Mouse (Mus musculus): ENCODE data around the gene Abcg1. TPM values are rescaled to one million over a fixed set of nuclear protein-coding genes. Genes with fewer than 3 reads are reported as not detected.

Gene Abcg1
- total and polyA plus RNA-seq, 2 experiments from 2014 or later: 9.6 to 11.3 TPM

DNA sequence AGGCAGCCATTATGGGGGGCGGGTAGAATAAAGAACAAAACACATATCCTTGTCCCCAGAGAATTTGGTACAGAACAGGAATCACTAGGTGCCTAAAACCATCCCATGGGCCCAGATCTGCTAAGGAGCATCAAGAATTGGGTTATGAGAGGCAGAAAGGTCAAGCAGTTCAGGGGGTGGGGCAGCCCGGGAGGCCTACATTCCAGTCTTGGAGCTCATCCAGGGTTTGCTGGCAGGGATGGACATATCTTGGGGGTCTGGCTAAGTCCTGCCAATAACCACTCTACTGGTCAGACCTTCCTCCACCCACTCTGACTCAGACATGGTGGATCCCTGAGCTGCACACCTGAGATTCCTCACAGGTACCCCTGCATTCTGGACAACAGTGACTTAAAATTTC, 37.4 kb upstream of the Abcg1 start:
- DNase-seq (ENCODE audit: low spot score) (no peak), ATAC-seq (ENCODE audit: insufficient read depth, low read depth) (no peak)
- 52% methylated on average over 2 of the region's 2 CpGs for WGBS
- peaks cover 7% of the 10 kb centered on the region; the same call in 1 of the 2 replicates for H3K4me1 ChIP-seq (ENCODE audit: control insufficient read depth, insufficient read depth)
- TF ChIP-seq CTCF (IDR thresholded peaks at IDR 0.05; ENCODE audit: low read depth): no peak
- no peak for TF ChIP-seq EP300 (IDR thresholded peaks at IDR 0.05; ENCODE audit: low read depth)
- no peak overlapping the region for H3K4me2 ChIP-seq (ENCODE audit: low read depth, low read length)
- H3K27me3 ChIP-seq (ENCODE audit: control insufficient read depth, insufficient read depth, low read length): no peaks in the 10 kb centered on the region
- no peak overlapping the region for H3K9ac ChIP-seq (replicated peaks; ENCODE audit: low read depth, low read length)
- no peak overlapping the region for H3K4me3 ChIP-seq (ENCODE audit: low read depth, low read length)
- no peak overlapping the region for H3K27ac ChIP-seq (ENCODE audit: low read depth)
- no peaks in the 10 kb centered on the region; the same call in 1 of the 2 replicates for H3K9me3 ChIP-seq (replicated peaks; ENCODE audit: control insufficient read depth, low read length)
- no peaks in the 10 kb centered on the region for H3K36me3 ChIP-seq (replicated peaks; ENCODE audit: control insufficient read depth, insufficient read depth, low read length)

GRCm38 (mm10) chr17:31021276-31021675, 36.2 kb upstream of the Abcg1 start:
- H3K27ac ChIP-seq (ENCODE audit: low read depth): no peak overlapping the region
- no peak overlapping the region for H3K9ac ChIP-seq (replicated peaks; ENCODE audit: low read depth, low read length)
- TF ChIP-seq CTCF (IDR thresholded peaks at IDR 0.05; ENCODE audit: low read depth) (no peak), EP300 (IDR thresholded peaks at IDR 0.05; ENCODE audit: low read depth) (no peak)
- H3K27me3 ChIP-seq (ENCODE audit: control insufficient read depth, insufficient read depth, low read length): no peaks in the 10 kb centered on the region
- H3K36me3 ChIP-seq (replicated peaks; ENCODE audit: control insufficient read depth, insufficient read depth, low read length): no peaks in the 10 kb centered on the region
- WGBS: 82% methylated on average over 8 of the region's 8 CpGs
- no peak for DNase-seq (ENCODE audit: low spot score)
- H3K4me2 ChIP-seq (ENCODE audit: low read depth, low read length): no peak overlapping the region
- H3K9me3 ChIP-seq (replicated peaks; ENCODE audit: control insufficient read depth, low read length): no peaks in the 10 kb centered on the region
- ATAC-seq (ENCODE audit: insufficient read depth, low read depth): no peak
- peaks cover 7% of the 10 kb centered on the region; the same call in 1 of the 2 replicates for H3K4me1 ChIP-seq (ENCODE audit: control insufficient read depth, insufficient read depth)
- H3K4me3 ChIP-seq (ENCODE audit: low read depth, low read length): no peak overlapping the region

DNA sequence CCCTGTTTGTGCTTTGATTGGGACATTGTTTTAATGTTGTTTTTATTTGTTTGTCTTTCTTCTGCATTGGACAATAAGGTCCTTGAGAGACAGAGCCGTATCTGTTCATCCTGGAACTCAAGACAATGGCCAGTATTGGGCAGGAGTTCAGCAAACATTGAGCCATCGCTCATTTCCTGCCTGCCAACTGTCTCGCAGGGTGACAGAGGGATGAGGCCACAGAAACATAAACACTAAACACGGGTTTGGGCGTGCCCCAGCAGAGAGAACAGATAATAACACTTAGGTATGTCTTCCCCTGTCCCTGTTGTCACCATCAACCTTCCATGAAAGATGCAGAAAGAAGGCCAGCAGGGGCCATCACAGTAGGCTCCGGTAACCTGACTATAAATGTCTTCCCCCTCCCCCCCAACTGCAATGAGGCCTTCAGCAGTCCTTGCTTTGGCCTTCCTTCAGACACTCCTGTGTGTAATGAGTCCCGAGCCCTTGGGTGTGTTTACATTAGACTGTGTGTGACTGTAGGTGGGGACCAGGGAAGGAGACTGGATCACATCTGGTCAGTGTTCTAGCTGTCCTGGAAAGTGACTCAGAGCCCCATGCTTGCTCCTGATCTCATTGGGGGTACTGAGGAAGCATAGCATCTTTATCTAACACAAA, 33.2 kb upstream of the Abcg1 start:
- peaks cover 7% of the 10 kb centered on the region; the same call in 1 of the 2 replicates for H3K4me1 ChIP-seq (ENCODE audit: control insufficient read depth, insufficient read depth)
- no peak; the same call in 1 of the 2 replicates for ATAC-seq (ENCODE audit: insufficient read depth, low read depth)
- no peak for DNase-seq (ENCODE audit: low spot score)
- no peak overlapping the region for H3K4me3 ChIP-seq (ENCODE audit: low read depth, low read length)
- no peak overlapping the region for H3K27ac ChIP-seq (ENCODE audit: low read depth)
- TF ChIP-seq EP300 (IDR thresholded peaks at IDR 0.05; ENCODE audit: low read depth): no peak
- no peak overlapping the region for H3K4me2 ChIP-seq (ENCODE audit: low read depth, low read length)
- H3K27me3 ChIP-seq (ENCODE audit: control insufficient read depth, insufficient read depth, low read length): no peaks in the 10 kb centered on the region
- H3K9ac ChIP-seq (replicated peaks; ENCODE audit: low read depth, low read length): no peak overlapping the region
- H3K9me3 ChIP-seq (replicated peaks; ENCODE audit: control insufficient read depth, low read length): no peaks in the 10 kb centered on the region
- 52% methylated on average over 7 of the region's 7 CpGs for WGBS
- H3K36me3 ChIP-seq (replicated peaks; ENCODE audit: control insufficient read depth, insufficient read depth, low read length): no peaks in the 10 kb centered on the region

GRCm38 (mm10) chr17:31024782-31025125, 32.7 kb upstream of the Abcg1 start:
- 61% methylated on average over 5 of the region's 5 CpGs for WGBS
- Histone ChIP-seq H3K4me1 (ENCODE audit: control insufficient read depth, insufficient read depth) (peaks cover 6% of the 10 kb centered on the region; the same call in 1 of the 2 replicates), H3K4me3 (ENCODE audit: low read depth, low read length) (no peak overlapping the region), H3K27me3 (ENCODE audit: control insufficient read depth, insufficient read depth, low read length) (no peaks in the 10 kb centered on the region), H3K9ac (replicated peaks; ENCODE audit: low read depth, low read length) (no peak overlapping the region), H3K36me3 (replicated peaks; ENCODE audit: control insufficient read depth, insufficient read depth, low read length) (no peaks in the 10 kb centered on the region), H3K4me2 (ENCODE audit: low read depth, low read length) (no peak overlapping the region), H3K27ac (ENCODE audit: low read depth) (no peak overlapping the region), H3K9me3 (replicated peaks; ENCODE audit: control insufficient read depth, low read length) (no peaks in the 10 kb centered on the region)
- ATAC-seq (ENCODE audit: insufficient read depth, low read depth) (no peak), DNase-seq (ENCODE audit: low spot score) (no peak)
- TF ChIP-seq CTCF (IDR thresholded peaks at IDR 0.05; ENCODE audit: low read depth) (no peak), EP300 (IDR thresholded peaks at IDR 0.05; ENCODE audit: low read depth) (no peak)

GRCm38 (mm10) chr17:31026986-31027385, 30.5 kb upstream of the Abcg1 start:
- H3K4me3 ChIP-seq (ENCODE audit: low read depth, low read length): no peak overlapping the region
- TF ChIP-seq CTCF (IDR thresholded peaks at IDR 0.05; ENCODE audit: low read depth): no peak
- no peak for TF ChIP-seq EP300 (IDR thresholded peaks at IDR 0.05; ENCODE audit: low read depth)
- no peak overlapping the region for H3K9ac ChIP-seq (replicated peaks; ENCODE audit: low read depth, low read length)
- no peaks in the 10 kb centered on the region for H3K36me3 ChIP-seq (replicated peaks; ENCODE audit: control insufficient read depth, insufficient read depth, low read length)
- no peaks in the 10 kb centered on the region for H3K27me3 ChIP-seq (ENCODE audit: control insufficient read depth, insufficient read depth, low read length)
- ATAC-seq (ENCODE audit: insufficient read depth, low read depth) (no peak), DNase-seq (ENCODE audit: low spot score) (no peak)
- no peak overlapping the region for H3K4me2 ChIP-seq (ENCODE audit: low read depth, low read length)
- WGBS: 84% methylated on average over 6 of the region's 6 CpGs
- no peaks in the 10 kb centered on the region for H3K4me1 ChIP-seq (ENCODE audit: control insufficient read depth, insufficient read depth)
- H3K9me3 ChIP-seq (replicated peaks; ENCODE audit: control insufficient read depth, low read length): peaks cover 3% of the 10 kb centered on the region; the same call in 1 of the 2 replicates
- H3K27ac ChIP-seq (ENCODE audit: low read depth): no peak overlapping the region

- Histone ChIP-seq H3K27ac (ENCODE audit: low read depth) (no peak overlapping the region), H3K9me3 (replicated peaks; ENCODE audit: control insufficient read depth, low read length) (peaks cover 7% of the 10 kb centered on the region; the same call in 1 of the 2 replicates), H3K4me2 (ENCODE audit: low read depth, low read length) (no peak overlapping the region), H3K36me3 (replicated peaks; ENCODE audit: control insufficient read depth, insufficient read depth, low read length) (no peaks in the 10 kb centered on the region), H3K4me1 (ENCODE audit: control insufficient read depth, insufficient read depth) (no peaks in the 10 kb centered on the region), H3K4me3 (ENCODE audit: low read depth, low read length) (no peak overlapping the region), H3K9ac (replicated peaks; ENCODE audit: low read depth, low read length) (no peak overlapping the region), H3K27me3 (ENCODE audit: control insufficient read depth, insufficient read depth, low read length) (no peaks in the 10 kb centered on the region)
- DNase-seq (ENCODE audit: low spot score) (no peak), ATAC-seq (ENCODE audit: insufficient read depth, low read depth) (no peak)
- TF ChIP-seq EP300 (IDR thresholded peaks at IDR 0.05; ENCODE audit: low read depth) (no peak), CTCF (IDR thresholded peaks at IDR 0.05; ENCODE audit: low read depth) (no peak)
- WGBS: 80% methylated on average over 6 of the region's 6 CpGs
Observed at GRCm38 (mm10) chr17:31027723-31028122, 29.8 kb upstream of the Abcg1 start.

All from heart, postnatal 0 days (tissue).